8 mouse cellular contexts compared by ENCODE assay signal in the genomic region with DNA sequence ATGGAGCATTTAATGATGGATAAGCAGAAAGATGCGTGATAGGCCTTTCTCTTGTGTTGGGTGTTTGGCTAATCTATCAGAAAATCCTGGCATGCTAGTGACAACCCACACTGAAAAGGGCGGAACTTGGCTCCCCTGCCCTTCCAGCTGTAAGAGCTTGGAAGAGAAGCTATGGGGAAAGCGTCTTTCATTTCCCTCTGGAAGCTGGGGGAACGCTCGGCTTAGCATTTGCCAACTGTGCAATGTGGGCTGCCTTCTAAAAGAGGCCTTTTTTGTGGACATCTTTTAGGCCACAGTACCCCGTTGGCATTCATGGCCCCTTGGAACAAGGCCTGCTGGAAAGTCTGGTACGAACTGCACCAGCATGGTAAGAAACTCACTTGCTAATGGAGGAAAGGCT. TPM values are rescaled to one million over a fixed set of nuclear protein-coding genes. Genes with fewer than 3 reads are reported as not detected.
A peak's percentile ranks its signal among the peaks of the same experiment; 100 is the strongest.
DNase-seq lines count a peak whose midpoint lies in the region; ATAC-seq lines count a peak whose summit lies in the region.

No protein-coding gene starts in this region.

- no peaks in the 10 kb centered on the region for H3K27me3 ChIP-seq in lung, embryonic 16.5 days (ENCODE audit: control insufficient read depth, insufficient read depth, low read depth, low read length)
- no peaks in the 10 kb centered on the region for H3K27me3 ChIP-seq in liver, embryonic 11.5 days (replicated peaks; ENCODE audit: control insufficient read depth, insufficient read depth, low read length)
- H3K27me3 ChIP-seq in intestine, embryonic 15.5 days (replicated peaks): no peaks in the 10 kb centered on the region

- H3K4me2 ChIP-seq in lung, embryonic 16.5 days (ENCODE audit: low read depth, low read length): no peak overlapping the region
- H3K4me2 ChIP-seq in liver, embryonic 11.5 days: no peak overlapping the region
- no peak overlapping the region for H3K4me2 ChIP-seq in intestine, embryonic 15.5 days (replicated peaks)

- H3K4me3 ChIP-seq in lung, embryonic 16.5 days (ENCODE audit: low read length): no peak overlapping the region
- H3K4me3 ChIP-seq in liver, embryonic 11.5 days (ENCODE audit: low read depth, low read length): no peak overlapping the region
- no peak overlapping the region for H3K4me3 ChIP-seq in intestine, embryonic 15.5 days (replicated peaks)

- 49% methylated on average over 7 of the region's 7 CpGs for WGBS in lung, embryonic 16.5 days
- 87% methylated on average over 7 of the region's 7 CpGs for WGBS in liver, embryonic 11.5 days
- 82% methylated on average over 7 of the region's 7 CpGs for WGBS in intestine, embryonic 15.5 days

- H3K36me3 ChIP-seq in lung, embryonic 16.5 days (ENCODE audit: control insufficient read depth, insufficient read depth, low read length): no peaks in the 10 kb centered on the region
- H3K36me3 ChIP-seq in liver, embryonic 11.5 days (ENCODE audit: control insufficient read depth, insufficient read depth, low read length): no peaks in the 10 kb centered on the region
- no peaks in the 10 kb centered on the region for H3K36me3 ChIP-seq in intestine, embryonic 15.5 days

- H3K27ac ChIP-seq in lung, embryonic 16.5 days (ENCODE audit: low read length): peak overlapping the region; percentile 31
- no peak overlapping the region for H3K27ac ChIP-seq in liver, embryonic 11.5 days (ENCODE audit: low read depth, low read length)
- H3K27ac ChIP-seq in intestine, embryonic 15.5 days: no peak overlapping the region

- H3K9me3 ChIP-seq in lung, embryonic 16.5 days (ENCODE audit: control insufficient read depth, low read length): no peaks in the 10 kb centered on the region
- H3K9me3 ChIP-seq in liver, embryonic 11.5 days (ENCODE audit: control insufficient read depth, low read length): no peaks in the 10 kb centered on the region
- H3K9me3 ChIP-seq in intestine, embryonic 15.5 days: no peaks in the 10 kb centered on the region

- no peak overlapping the region for H3K9ac ChIP-seq in lung, embryonic 16.5 days (ENCODE audit: low read length)
- no peak overlapping the region for H3K9ac ChIP-seq in liver, embryonic 11.5 days (ENCODE audit: low read depth, low read length)
- H3K9ac ChIP-seq in intestine, embryonic 15.5 days: no peak overlapping the region

- peaks cover 4% of the 10 kb centered on the region; the same call in 1 of the 2 replicates for H3K4me1 ChIP-seq in lung, embryonic 16.5 days (replicated peaks; ENCODE audit: control insufficient read depth, insufficient read depth, low read length)
- H3K4me1 ChIP-seq in liver, embryonic 11.5 days (replicated peaks; ENCODE audit: control insufficient read depth, insufficient read depth, low read length): no peaks in the 10 kb centered on the region
- peaks cover 6% of the 10 kb centered on the region; the same call in 1 of the 2 replicates for H3K4me1 ChIP-seq in intestine, embryonic 15.5 days (replicated peaks)

- peak; percentile 57; the same call in 1 of the 2 replicates for ATAC-seq in lung, embryonic 16.5 days (ENCODE audit: low read depth)
- ATAC-seq in erythroblast, adult 5-6 weeks (replicated peaks; ENCODE audit: low FRiP score, poor library complexity, severe bottlenecking): no peak
- no peak for ATAC-seq in liver, embryonic 11.5 days (replicated peaks; ENCODE audit: low FRiP score)
- ATAC-seq in intestine, embryonic 15.5 days: no peak

- DNase-seq in heart, adult 11 months: peak; percentile 90
- no peak for DNase-seq in heart, postnatal 4 days
- DNase-seq in Muller cell, postnatal 12 days (ENCODE audit: inconsistent ontology term): peak; percentile 60
- peak; percentile 55 to 70 for DNase-seq in frontal cortex, postnatal 36 days (ENCODE audit: low spot score in 2 of 2)
- no peak for DNase-seq in liver, embryonic 11.5 days (ENCODE audit: low spot score)

RNA-seq across cellular contexts. Expression of gene Tmem177, which starts 34.1 kb away (rescaled TPM):
- total RNA-seq in heart, postnatal 4 days (2021): 1 to 10 TPM; 7.3 to 8.3 TPM
- 6.7 and 7.6 TPM in 2 replicates for polyA plus RNA-seq in lung, embryonic 16.5 days (2015; fragmentation: Nextera tagmentation; extraction: Ambion mirVana)
- total RNA-seq in erythroblast, adult 5-6 weeks (2015; ENCODE audit: low replicate concordance): 1.5 and 1.9 TPM in 2 replicates
- total RNA-seq in erythroblast, adult 5-6 weeks (2017; ENCODE audit: low replicate concordance): 1.7 and 2.9 TPM in 2 replicates
- 7.8 and 8.4 TPM in 2 replicates for polyA plus RNA-seq in liver, embryonic 11.5 days (2014; fragmentation: Nextera tagmentation; extraction: Ambion mirVana)
- polyA plus RNA-seq in intestine, embryonic 15.5 days (2015; fragmentation: Nextera tagmentation; extraction: Ambion mirVana): 6.5 TPM in 2 replicates

RNA-seq across cellular contexts. Expression of gene Ptpn4, which starts 41.5 kb away (rescaled TPM):
- total RNA-seq in heart, postnatal 4 days (2021): 10 to 100 TPM; 25.3 to 26.9 TPM
- polyA plus RNA-seq in lung, embryonic 16.5 days (2015; fragmentation: Nextera tagmentation; extraction: Ambion mirVana): 4.4 and 6.5 TPM in 2 replicates
- 6.7 and 14.2 TPM in 2 replicates for total RNA-seq in erythroblast, adult 5-6 weeks (2015; ENCODE audit: low replicate concordance)
- total RNA-seq in erythroblast, adult 5-6 weeks (2017; ENCODE audit: low replicate concordance): 7.2 and 9.5 TPM in 2 replicates
- 5.4 and 7.2 TPM in 2 replicates for polyA plus RNA-seq in liver, embryonic 11.5 days (2014; fragmentation: Nextera tagmentation; extraction: Ambion mirVana)
- 5.2 and 7.5 TPM in 2 replicates for polyA plus RNA-seq in intestine, embryonic 15.5 days (2015; fragmentation: Nextera tagmentation; extraction: Ambion mirVana)

Comparison
In these comparisons a context has a peak if more than half of its experiments do, and no peak if none do; other contexts are left out.
1. DNase-seq: peak in heart, adult 11 months (single experiment), Muller cell, postnatal 12 days (single experiment) and frontal cortex, postnatal 36 days (2 of 2); none in heart, postnatal 4 days (single experiment) and liver, embryonic 11.5 days (single experiment).